Mouse (Mus musculus): ENCODE results near the gene Pram1. TPM values are rescaled to one million over a fixed set of nuclear protein-coding genes. Genes with fewer than 3 reads are reported as not detected.
A peak's percentile ranks its signal among the peaks of the same experiment; 100 is the strongest.

The Pram1 gene
- polyA plus RNA-seq, 1 experiment from 2014 or later: not detected

DNA sequence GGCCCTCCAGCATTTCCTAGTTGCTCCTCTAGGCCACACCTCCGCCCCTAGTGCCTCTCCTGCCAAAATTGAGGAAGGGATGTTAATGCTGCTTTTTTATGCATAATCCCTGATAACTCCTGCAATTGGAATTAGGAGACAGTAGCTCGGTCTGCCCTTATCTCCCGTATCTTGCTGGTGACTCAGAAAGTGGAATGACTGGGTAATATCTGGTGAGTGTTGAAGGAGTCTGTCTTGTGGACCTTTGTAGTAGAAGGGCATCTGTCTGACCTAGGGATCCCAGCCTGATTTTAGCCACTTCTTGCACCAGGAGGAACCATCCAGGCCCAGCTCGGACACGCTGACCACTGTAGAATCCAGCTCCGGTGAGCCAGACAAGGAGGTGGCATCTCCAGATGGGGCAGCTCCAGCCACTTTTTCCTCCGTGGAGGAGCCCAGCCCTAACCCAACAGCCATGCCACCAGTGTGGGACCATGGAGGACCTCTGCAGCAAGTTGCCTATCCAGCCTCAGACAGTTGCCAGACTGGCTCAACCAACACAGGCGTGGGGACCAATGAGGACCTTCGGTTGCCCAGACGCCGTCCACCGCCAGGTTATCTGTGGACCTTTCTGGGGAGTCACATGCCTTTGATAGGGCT is 8.2 kb upstream of the Pram1 start:
- H3K4me3 ChIP-seq (replicated peaks): peak overlapping the region; percentile 66
- peak overlapping the region; percentile 80 for H3K4me2 ChIP-seq
- H3K4me1 ChIP-seq: peaks cover 19% of the 10 kb centered on the region
- ATAC-seq (replicated peaks; ENCODE audit: low FRiP score): peak; percentile 27
- H3K27me3 ChIP-seq: no peaks in the 10 kb centered on the region
- H3K9me3 ChIP-seq (replicated peaks): no peaks in the 10 kb centered on the region
- H3K27ac ChIP-seq: peak overlapping the region; percentile 99
- peaks cover 22% of the 10 kb centered on the region for H3K36me3 ChIP-seq
- 71% methylated on average over 12 of the region's 12 CpGs for WGBS
- H3K9ac ChIP-seq: peak overlapping the region; percentile 70

DNA sequence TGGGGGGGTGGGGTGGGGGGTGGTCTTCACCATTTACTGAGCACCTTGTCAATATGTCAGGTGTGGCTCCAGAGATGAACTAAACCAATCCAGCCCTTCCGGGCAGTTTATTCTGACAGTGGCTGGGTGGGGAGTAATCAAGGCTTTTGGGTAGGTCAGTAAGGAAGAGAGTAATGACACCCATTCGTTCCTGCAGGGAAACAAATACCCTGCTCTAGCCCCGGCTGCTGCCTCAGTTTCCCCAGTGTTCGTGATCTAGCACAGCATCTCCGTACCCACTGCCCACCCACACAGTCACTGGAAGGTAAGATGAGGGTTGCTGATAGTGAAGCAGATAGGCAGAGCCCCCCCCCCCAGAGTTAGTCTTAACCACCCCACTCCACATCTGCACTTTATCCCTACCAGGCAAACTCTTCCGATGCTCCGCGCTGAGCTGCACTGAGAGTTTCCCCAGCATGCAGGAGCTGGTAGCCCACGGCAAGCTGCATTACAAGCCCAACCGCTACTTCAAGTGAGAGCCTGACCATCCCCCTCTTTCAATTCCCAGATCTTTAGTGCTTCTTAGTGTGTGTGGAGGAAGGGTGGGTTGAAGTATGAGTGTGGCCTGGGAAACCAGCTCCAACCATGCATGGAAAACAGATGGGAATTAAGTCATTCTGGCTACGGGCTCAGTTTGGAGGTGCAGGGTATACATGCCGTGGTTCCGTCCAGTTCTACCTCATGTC is 7.5 kb upstream of the Pram1 start:
- WGBS: 69% methylated on average over 13 of the region's 13 CpGs
- H3K27me3 ChIP-seq: no peaks in the 10 kb centered on the region
- peaks cover 22% of the 10 kb centered on the region for H3K36me3 ChIP-seq
- ATAC-seq (replicated peaks; ENCODE audit: low FRiP score): no peak
- peak overlapping the region; percentile 80 for H3K4me2 ChIP-seq
- H3K9ac ChIP-seq: no peak overlapping the region
- H3K4me3 ChIP-seq (replicated peaks): no peak overlapping the region
- no peaks in the 10 kb centered on the region for H3K9me3 ChIP-seq (replicated peaks)
- H3K27ac ChIP-seq: no peak overlapping the region
- peaks cover 19% of the 10 kb centered on the region for H3K4me1 ChIP-seq

DNA sequence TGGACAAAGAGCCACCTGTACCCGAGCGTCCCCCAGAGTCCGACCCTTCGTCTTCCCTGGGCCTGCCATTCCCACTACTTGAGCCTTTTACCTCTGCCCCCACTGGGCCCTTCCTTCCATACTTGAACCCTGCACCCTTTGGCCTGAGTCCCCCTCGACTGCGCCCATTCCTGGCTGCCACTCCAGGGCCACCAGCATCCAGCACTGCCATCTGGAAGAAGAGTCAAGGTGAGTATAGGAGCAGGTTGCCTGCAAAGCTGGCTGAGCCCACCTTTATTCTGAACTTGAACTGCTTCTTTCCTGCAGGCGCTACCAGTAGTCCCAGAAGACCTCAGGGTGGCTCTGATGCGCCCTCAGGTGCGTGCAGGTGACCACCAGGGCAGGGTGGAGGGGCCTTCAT is 6.6 kb upstream of the Pram1 start:
- no peak overlapping the region for H3K27ac ChIP-seq
- no peak overlapping the region for H3K4me3 ChIP-seq (replicated peaks)
- no peak overlapping the region for H3K9ac ChIP-seq
- ATAC-seq (replicated peaks; ENCODE audit: low FRiP score): no peak
- no peaks in the 10 kb centered on the region for H3K9me3 ChIP-seq (replicated peaks)
- no peaks in the 10 kb centered on the region for H3K27me3 ChIP-seq
- H3K4me1 ChIP-seq: peaks cover 19% of the 10 kb centered on the region
- no peak overlapping the region for H3K4me2 ChIP-seq
- peaks cover 27% of the 10 kb centered on the region for H3K36me3 ChIP-seq
- 91% methylated on average over 9 of the region's 9 CpGs for WGBS

DNA sequence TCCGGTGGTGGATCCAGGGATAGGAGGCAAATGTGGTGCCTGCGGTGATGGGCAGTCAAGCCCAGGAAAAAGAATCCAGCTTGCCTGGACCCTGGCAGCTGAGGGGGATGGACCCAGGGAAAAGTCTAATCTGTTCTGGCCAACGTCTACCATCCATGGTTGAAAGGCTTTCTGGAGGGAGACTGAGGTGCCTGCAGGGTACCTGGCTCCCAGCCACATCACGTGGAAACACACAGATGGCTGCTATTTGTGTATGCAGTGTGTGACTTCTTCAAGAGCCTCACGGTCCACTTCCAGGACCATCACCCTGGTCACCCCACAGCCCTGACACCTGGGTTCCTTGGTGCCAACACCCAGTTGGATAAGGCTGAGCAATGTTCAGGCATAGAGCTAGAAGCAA is 6.1 kb upstream of the Pram1 start:
- no peak overlapping the region for H3K27ac ChIP-seq
- no peak overlapping the region for H3K9ac ChIP-seq
- 82% methylated on average over 5 of the region's 5 CpGs for WGBS
- H3K4me3 ChIP-seq (replicated peaks): no peak overlapping the region
- peaks cover 19% of the 10 kb centered on the region for H3K4me1 ChIP-seq
- no peaks in the 10 kb centered on the region for H3K9me3 ChIP-seq (replicated peaks)
- H3K36me3 ChIP-seq: peaks cover 27% of the 10 kb centered on the region
- no peak overlapping the region for H3K4me2 ChIP-seq
- no peaks in the 10 kb centered on the region for H3K27me3 ChIP-seq
- no peak for ATAC-seq (replicated peaks; ENCODE audit: low FRiP score)

DNA sequence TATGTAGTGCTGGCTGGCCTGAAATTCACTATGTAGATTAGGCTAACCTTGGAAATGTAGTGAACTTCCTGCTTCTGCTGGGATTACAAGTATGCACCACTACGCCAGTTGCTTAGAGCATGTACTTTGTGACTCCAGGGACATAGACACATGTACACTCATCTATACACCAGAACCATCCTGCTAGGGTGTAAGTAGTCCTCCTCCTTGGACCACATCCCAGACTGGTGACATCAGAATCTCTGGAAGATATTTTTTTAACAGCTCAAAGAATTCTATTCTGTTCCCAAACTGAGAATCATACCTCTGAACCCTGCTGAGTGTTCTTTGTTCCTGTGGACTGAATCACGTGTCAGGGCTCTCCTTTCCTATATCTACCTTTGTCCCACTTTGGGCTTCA is 818 bp upstream of the Pram1 start:
- no peak for ATAC-seq (replicated peaks; ENCODE audit: low FRiP score)
- H3K9me3 ChIP-seq (replicated peaks): no peaks in the 10 kb centered on the region
- no peak overlapping the region for H3K4me2 ChIP-seq
- peaks cover 27% of the 10 kb centered on the region for H3K36me3 ChIP-seq
- 81% methylated on average over 2 of the region's 2 CpGs for WGBS
- no peaks in the 10 kb centered on the region for H3K4me1 ChIP-seq
- H3K27me3 ChIP-seq: no peaks in the 10 kb centered on the region
- H3K9ac ChIP-seq: no peak overlapping the region
- H3K4me3 ChIP-seq (replicated peaks): no peak overlapping the region
- H3K27ac ChIP-seq: no peak overlapping the region

DNA sequence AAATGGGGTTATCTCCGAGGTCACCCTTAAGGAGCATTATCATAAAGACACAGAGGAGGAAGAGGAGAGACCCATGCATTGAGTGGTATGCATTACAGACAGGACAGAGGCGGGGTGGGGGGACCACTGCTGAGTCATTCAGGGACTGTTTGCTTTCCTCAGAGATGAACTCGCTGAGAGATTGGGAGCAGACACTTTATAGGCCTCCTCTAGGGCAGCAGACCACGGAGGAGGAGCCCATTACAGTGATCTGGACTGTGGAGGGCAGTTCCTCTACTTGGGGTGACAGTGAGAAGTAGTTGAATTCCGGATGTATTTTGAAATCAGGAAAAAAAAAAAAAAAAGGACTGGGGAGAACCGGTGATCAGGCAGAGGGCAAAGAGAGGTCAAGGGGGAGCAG is 1.9 kb downstream of the Pram1 start:
- H3K4me3 ChIP-seq (replicated peaks): no peak overlapping the region
- H3K9me3 ChIP-seq (replicated peaks): no peaks in the 10 kb centered on the region
- no peaks in the 10 kb centered on the region for H3K4me1 ChIP-seq
- peak; percentile 44; the same call in 1 of the 2 replicates for ATAC-seq (replicated peaks; ENCODE audit: low FRiP score)
- H3K9ac ChIP-seq: no peak overlapping the region
- H3K27me3 ChIP-seq: no peaks in the 10 kb centered on the region
- H3K36me3 ChIP-seq: peaks cover 36% of the 10 kb centered on the region
- no peak overlapping the region for H3K27ac ChIP-seq
- whole genome bisulfite sequencing: 64% methylated on average over 6 of the region's 6 CpGs
- H3K4me2 ChIP-seq: no peak overlapping the region

DNA sequence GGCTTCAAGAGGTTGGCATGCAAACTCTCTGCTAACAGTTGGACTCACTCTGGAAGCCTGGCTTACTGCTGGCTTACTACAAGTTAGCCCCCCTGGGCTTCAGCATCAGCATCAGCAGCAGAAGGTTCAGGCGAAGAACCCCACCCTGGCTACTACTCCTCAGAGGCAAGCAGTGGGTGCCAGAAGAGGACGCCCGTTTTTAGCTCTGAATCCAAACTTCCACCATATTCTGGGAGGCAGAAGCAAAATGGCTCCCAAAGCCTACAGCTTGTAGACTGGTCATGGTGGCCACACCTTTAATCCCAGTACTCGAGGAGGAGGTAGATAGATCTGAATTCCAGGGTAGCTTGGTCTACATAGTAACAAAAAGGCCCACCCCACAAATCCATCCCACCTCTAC is 6.2 kb downstream of the Pram1 start:
- Histone ChIP-seq H3K4me3 (replicated peaks) (no peak overlapping the region), H3K4me2 (no peak overlapping the region), H3K9ac (no peak overlapping the region), H3K27me3 (no peaks in the 10 kb centered on the region), H3K27ac (no peak overlapping the region), H3K36me3 (peaks cover 66% of the 10 kb centered on the region), H3K9me3 (replicated peaks) (no peaks in the 10 kb centered on the region), H3K4me1 (no peaks in the 10 kb centered on the region)
- WGBS: 92% methylated on average over 4 of the region's 4 CpGs
- ATAC-seq (replicated peaks; ENCODE audit: low FRiP score): no peak

DNA sequence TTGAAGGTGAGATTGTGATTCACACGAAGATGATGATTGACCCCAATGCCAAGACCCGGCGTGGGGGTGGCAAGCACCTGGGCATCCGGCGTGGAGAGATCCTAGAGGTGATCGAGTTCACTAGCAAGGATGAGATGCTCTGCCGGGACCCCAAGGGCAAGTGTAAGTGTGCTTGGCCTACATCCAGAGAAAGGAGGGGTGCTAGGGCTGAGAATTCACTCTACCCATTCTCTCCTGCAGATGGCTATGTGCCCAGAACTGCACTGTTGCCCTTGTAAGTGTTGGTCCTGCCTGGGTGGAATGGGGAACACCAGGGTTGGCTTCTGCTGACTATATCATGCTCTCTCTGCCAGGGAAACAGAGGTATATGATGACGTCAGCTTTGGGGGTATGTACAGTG is 7.2 kb downstream of the Pram1 start:
- Histone ChIP-seq H3K9ac (no peak overlapping the region), H3K27ac (no peak overlapping the region), H3K36me3 (peaks cover 76% of the 10 kb centered on the region), H3K4me3 (replicated peaks) (no peak overlapping the region), H3K9me3 (replicated peaks) (no peaks in the 10 kb centered on the region), H3K4me1 (no peaks in the 10 kb centered on the region), H3K4me2 (no peak overlapping the region), H3K27me3 (no peaks in the 10 kb centered on the region)
- WGBS: 92% methylated on average over 8 of the region's 8 CpGs
- ATAC-seq (replicated peaks; ENCODE audit: low FRiP score): no peak

DNA sequence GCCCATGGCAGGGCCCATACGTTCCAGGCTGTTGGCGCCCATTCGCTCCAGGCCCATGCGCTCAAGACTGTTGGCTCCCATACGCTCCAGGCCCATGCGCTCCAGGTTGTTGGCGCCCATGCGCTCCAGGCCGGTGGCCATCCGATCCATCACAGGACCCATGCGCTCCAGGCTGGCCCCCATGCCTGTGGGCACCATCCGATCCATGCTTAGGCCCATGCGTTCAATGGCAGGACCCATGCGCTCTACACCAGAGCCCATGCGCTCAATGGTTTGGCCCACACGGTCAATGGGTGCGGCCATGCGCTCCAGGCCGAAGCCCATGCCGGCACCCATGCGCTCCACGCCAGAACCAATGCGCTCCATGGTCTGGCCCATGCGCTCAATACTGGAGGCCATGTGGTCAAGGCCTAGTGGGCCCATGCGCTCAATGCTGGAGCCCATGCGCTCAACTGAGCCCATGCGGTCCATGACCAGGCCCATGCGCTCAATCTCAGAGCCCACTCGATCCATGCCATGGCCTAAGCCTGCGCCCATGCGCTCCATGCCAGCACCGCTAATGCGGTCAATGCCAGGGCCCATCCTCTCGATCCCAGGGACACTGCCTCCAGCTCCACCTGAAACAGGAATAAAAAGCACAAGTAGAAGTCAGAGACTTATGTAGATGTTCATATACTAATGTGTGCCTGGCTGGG is 12.1 kb downstream of the Pram1 start:
- H3K4me1 ChIP-seq: no peaks in the 10 kb centered on the region
- no peak overlapping the region for H3K9ac ChIP-seq
- H3K4me2 ChIP-seq: no peak overlapping the region
- 97% methylated on average over 34 of the region's 34 CpGs for WGBS
- H3K36me3 ChIP-seq: peaks cover 97% of the 10 kb centered on the region
- H3K27ac ChIP-seq: no peak overlapping the region
- ATAC-seq (replicated peaks; ENCODE audit: low FRiP score): peak; percentile 64; the same call in 1 of the 2 replicates
- no peak overlapping the region for H3K4me3 ChIP-seq (replicated peaks)
- no peaks in the 10 kb centered on the region for H3K9me3 ChIP-seq (replicated peaks)
- H3K27me3 ChIP-seq: no peaks in the 10 kb centered on the region

DNA sequence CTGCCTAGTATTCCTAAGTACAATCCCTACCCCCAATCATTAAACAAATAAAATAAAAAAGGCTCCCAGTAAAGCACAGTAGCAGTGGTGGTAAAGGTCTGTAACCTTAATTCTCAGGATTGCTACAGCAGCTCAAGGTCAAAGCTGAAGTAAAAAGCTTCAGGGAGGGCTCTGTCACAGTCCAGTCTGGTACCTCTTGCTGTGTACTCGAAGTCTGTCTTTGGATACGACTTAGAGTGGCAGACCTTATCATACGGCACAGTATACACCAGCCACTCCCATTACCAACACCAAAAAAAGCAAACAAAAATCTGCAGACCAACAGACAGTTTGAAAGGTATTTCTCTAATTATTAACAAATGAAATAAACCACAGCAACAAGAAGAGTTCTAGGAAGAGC is 29.0 kb downstream of the Pram1 start:
- Histone ChIP-seq H3K9ac (no peak overlapping the region), H3K27me3 (no peaks in the 10 kb centered on the region), H3K27ac (no peak overlapping the region), H3K4me1 (0 out of 2 replicates have a peak, but pooled peaks cover 2% of the 10 kb centered on the region), H3K9me3 (replicated peaks) (no peaks in the 10 kb centered on the region), H3K4me2 (no peak overlapping the region), H3K4me3 (replicated peaks) (no peak overlapping the region), H3K36me3 (peaks cover 67% of the 10 kb centered on the region)
- no peak for ATAC-seq (replicated peaks; ENCODE audit: low FRiP score)
- WGBS: 91% methylated on average over 3 of the region's 3 CpGs

DNA sequence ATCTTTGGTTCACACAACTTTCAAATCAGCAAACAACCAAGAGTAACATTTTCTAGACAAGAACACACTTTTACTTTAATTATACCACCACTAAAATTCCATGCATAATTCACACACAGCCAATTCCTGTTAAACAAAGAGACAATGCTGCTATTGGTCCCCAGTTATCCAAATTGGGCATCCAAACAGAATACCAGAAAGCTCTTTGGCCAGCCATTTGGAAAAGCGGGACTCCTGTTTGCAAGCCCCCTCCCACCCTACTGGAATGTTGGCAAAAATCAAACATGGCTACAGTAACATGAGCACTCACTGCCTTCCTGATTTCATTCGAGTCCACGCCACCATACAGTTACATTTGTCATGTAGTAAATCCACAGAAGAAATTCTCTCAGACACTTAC is 31.8 kb downstream of the Pram1 start:
- no peak overlapping the region for H3K4me2 ChIP-seq
- no peak overlapping the region for H3K4me3 ChIP-seq (replicated peaks)
- 77% methylated on average over 3 of the region's 3 CpGs for WGBS
- no peak overlapping the region for H3K27ac ChIP-seq
- no peak for ATAC-seq (replicated peaks; ENCODE audit: low FRiP score)
- H3K27me3 ChIP-seq: no peaks in the 10 kb centered on the region
- H3K36me3 ChIP-seq: peaks cover 51% of the 10 kb centered on the region
- no peak overlapping the region for H3K9ac ChIP-seq
- H3K4me1 ChIP-seq: 0 out of 2 replicates have a peak, but pooled peaks cover 2% of the 10 kb centered on the region
- H3K9me3 ChIP-seq (replicated peaks): no peaks in the 10 kb centered on the region

DNA sequence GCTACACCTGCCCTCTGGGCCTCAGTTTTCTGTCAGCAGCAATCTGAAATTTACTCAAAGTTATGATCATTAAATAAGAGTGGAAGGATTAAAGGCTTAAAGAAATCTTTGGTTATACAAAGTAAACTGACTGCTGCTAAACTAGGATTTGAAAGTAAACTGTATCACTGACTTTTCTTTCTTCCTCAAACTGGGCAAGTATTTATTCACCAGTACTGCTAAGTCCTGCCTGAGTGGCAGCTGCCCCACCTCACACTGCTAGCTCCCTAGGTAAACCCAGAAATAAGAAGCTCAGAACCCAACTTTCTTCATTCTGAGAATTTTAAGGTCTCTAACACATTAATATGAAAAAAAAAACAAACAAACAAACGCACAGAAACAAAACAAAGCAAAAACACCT is 36.0 kb downstream of the Pram1 start:
- no peak for ATAC-seq (replicated peaks; ENCODE audit: low FRiP score)
- Histone ChIP-seq H3K4me1 (peaks cover 9% of the 10 kb centered on the region; the same call in 1 of the 2 replicates), H3K27ac (no peak overlapping the region), H3K4me3 (replicated peaks) (no peak overlapping the region), H3K27me3 (no peaks in the 10 kb centered on the region), H3K9me3 (replicated peaks) (no peaks in the 10 kb centered on the region), H3K9ac (no peak overlapping the region), H3K36me3 (peaks cover 47% of the 10 kb centered on the region), H3K4me2 (no peak overlapping the region)
- 88% methylated on average over 1 of the region's 1 CpGs for WGBS

Data from kidney, embryonic 15.5 days (tissue).